Mouse (Mus musculus) liver, embryonic 14.5 days (tissue): ENCODE measurements at regions not wholly inside any gene's neighbourhood (a gene's known extent, or its start where the extent isn't known, plus 50 kb on each side); places are given as distances from the start of the nearest gene placed in this dataset.

Source experiments
- ATAC-seq: fragments of 200-750 bp; cut with Nextera tagmentation; 2 replicates; pipeline ENCODE4 v1.8.0; 2017; ENCODE audit warnings: moderate number of reproducible peaks, mild to moderate bottlenecking, moderate library complexity; ENCODE audit not compliant: insufficient read depth
- DNase-seq, 3 experiments: peaks; one replicate each; pipeline ENCODE4 v3.0.0-alpha.2; 2012 to 2013; ENCODE audit warnings: low read depth in 3 of 3, low spot score in 3 of 3
- H3K27ac ChIP-seq: fragments of 300-500 bp; sonication (generic); 2 replicates; pipeline ENCODE4 v1.5.1; 2014; ENCODE audit warnings: moderate library complexity, mild to moderate bottlenecking, control low read depth, inconsistent platforms
- H3K27me3 ChIP-seq: fragments of 300-500 bp; sonication (generic); 2 replicates; pipeline ENCODE4 v1.6.1; 2014; ENCODE audit warnings: mild to moderate bottlenecking, low read length, moderate library complexity; ENCODE audit not compliant: control insufficient read depth, insufficient read depth
- H3K36me3 ChIP-seq: fragments of 300-500 bp; sonication (generic); replicated peaks from 2 replicates; pipeline ENCODE4 v1.6.1; 2014; ENCODE audit warnings: low read depth; ENCODE audit not compliant: control insufficient read depth, insufficient read depth
- H3K4me1 ChIP-seq, 2 experiments: fragments of 200-500 bp in 1 of 2; fragments of 300-500 bp in 1 of 2; sonication (generic) in 1 of 2; replicated peaks; 2 replicates each; pipeline ENCODE4 v1.6.1; 2012 to 2014; ENCODE audit warnings: antibody characterized with exemption in 1 of 2, inconsistent platforms in 1 of 2, low read length in 1 of 2; ENCODE audit not compliant: control insufficient read depth in 2 of 2, insufficient read depth in 2 of 2
- H3K4me2 ChIP-seq: fragments of 300-500 bp; sonication (generic); 2 replicates; pipeline ENCODE4 v1.6.1; 2014; ENCODE audit warnings: low read depth, mild to moderate bottlenecking, control low read depth, moderate library complexity
- H3K4me3 ChIP-seq, 2 experiments: fragments of 200-500 bp in 1 of 2; fragments of 300-500 bp in 1 of 2; sonication (generic) in 1 of 2; 2 replicates each; pipeline ENCODE4 v1.5.1; 2012 to 2014; ENCODE audit warnings: low read depth in 2 of 2, low read length in 2 of 2, mild to moderate bottlenecking in 2 of 2, control low read depth in 1 of 2, inconsistent platforms in 1 of 2, moderate library complexity in 1 of 2; ENCODE audit not compliant: insufficient read depth in 1 of 2
- H3K9ac ChIP-seq: fragments of 300-500 bp; sonication (generic); replicated peaks from 2 replicates; pipeline ENCODE4 v1.6.1; 2014; ENCODE audit warnings: mild to moderate bottlenecking, control low read depth, moderate library complexity
- H3K9me3 ChIP-seq: fragments of 300-500 bp; sonication (generic); 2 replicates; pipeline ENCODE4 v1.6.1; 2016; ENCODE audit warnings: low read length, mixed read lengths; ENCODE audit not compliant: control insufficient read depth
- CTCF ChIP-seq: IDR thresholded peaks from 2 replicates; pipeline ENCODE4 v1.5.1; 2016; ENCODE audit warnings: antibody characterized with exemption, low read depth, control low read depth
- EP300 ChIP-seq: IDR thresholded peaks from 2 replicates; pipeline ENCODE4 v1.6.1; 2016; ENCODE audit warnings: antibody characterized with exemption, low read depth
- WGBS: fragments of 180-500 bp; shearing (Covaris S2); extraction: QIAGEN DNeasy Blood & Tissue Kit; methylation state at CpG from one replicate; pipeline ENCODE4 v1.1.7; 2014; ENCODE audit not compliant: insufficient replicate concordance; 5-methylcytosine and 5-hydroxymethylcytosine counted together

DNA sequence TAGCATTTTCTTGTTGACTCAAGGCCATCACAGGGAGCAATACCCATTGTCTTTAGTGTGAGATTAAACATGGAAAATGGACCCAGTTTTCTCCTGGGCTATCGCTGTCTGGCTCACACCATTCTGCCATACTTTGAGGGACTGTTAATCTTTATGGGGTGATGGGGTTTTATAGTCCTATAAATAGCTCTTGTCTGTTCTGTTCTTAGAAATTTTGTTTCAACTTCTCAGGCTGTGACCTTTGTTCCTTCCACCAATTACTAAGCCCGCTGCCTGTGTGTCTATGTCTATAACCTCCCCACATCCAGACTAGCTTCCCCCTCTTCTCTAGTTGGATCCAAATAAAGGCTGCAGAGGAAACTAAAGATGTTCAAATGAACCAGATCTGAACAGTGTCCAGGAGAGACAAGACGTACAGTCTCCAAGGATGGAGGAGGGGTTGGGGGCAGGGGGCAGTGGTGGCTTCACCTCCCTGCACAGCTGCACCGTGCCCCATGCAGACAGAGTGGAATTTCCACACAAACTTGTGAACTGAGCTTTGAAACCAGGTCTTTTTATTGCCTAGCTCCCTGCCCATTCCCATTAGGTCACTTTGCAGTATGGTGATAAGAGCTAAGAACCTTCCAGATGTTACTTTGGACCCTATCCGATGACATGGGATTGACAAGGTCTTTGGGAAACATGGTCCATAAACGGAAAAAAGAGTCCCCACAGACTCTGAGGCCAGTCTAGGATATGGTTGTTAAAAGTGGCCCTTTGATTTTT is 69.9 kb upstream of the Tpm1 start:
- Histone ChIP-seq H3K4me3 (no peak overlapping the region), H3K4me2 (no peak overlapping the region), H3K4me1 (0 out of 4 replicates have a peak, but pooled peaks cover 0 to 3% of the 10 kb centered on the region in 2 experiments), H3K9ac (no peak overlapping the region), H3K27me3 (no peaks in the 10 kb centered on the region), H3K36me3 (no peaks in the 10 kb centered on the region), H3K27ac (no peak overlapping the region), H3K9me3 (no peaks in the 10 kb centered on the region)
- TF ChIP-seq CTCF = no peak
- TF ChIP-seq EP300 = no peak
- DNase-seq (no peak), ATAC-seq (no peak)
- 58% methylated on average over 6 of the region's 6 CpGs for WGBS

DNA sequence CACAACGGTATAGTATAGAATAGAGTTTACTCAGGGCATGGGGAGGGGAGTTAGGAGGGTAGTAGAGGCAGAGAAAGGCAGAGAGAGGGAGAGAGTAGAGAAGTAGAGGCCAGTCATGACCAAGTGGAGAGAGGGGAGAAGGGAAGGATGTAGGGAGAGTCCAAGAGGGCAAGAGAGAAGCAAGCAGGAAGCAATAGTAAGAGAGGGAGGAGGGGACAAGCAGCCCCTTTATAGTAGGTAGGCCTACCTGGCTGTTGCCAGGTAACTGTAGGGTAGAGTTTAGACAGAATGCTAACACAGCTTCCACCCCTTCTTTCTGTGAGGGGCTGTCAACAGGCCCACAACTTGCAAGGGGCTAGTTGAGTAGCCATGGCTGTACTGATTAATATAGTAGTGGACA is 69.2 kb upstream of the Tpm1 start:
- no peak overlapping the region for H3K9ac ChIP-seq
- DNase-seq (no peak), ATAC-seq (no peak)
- H3K4me2 ChIP-seq = no peak overlapping the region
- H3K4me3 ChIP-seq = no peak overlapping the region
- no peaks in the 10 kb centered on the region for H3K27me3 ChIP-seq
- TF ChIP-seq CTCF = no peak
- no peak for TF ChIP-seq EP300
- H3K4me1 ChIP-seq = 0 out of 4 replicates have a peak, but pooled peaks cover 0 to 3% of the 10 kb centered on the region in 2 experiments
- 75% methylated on average over 1 of the region's 1 CpGs for WGBS
- no peaks in the 10 kb centered on the region for H3K36me3 ChIP-seq
- H3K27ac ChIP-seq = no peak overlapping the region
- no peaks in the 10 kb centered on the region for H3K9me3 ChIP-seq

DNA sequence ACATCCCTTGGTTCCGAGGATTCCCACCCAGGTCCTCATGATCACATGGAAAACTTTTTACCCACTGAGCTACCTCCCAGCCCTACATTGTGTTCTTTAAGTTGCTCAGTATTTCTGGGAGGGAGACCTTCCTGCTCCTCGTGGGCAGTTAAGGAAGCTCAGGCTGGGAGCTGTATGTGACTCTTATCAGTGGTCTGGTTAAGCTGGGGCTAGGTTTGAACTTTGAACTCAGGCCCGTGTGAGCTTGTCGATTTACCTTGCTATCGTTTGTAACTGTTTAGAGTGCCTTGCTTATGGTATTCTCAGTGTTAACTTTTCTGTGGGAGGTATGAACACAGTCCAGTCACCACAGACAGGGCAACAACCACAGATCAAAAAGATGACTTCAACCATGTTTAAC is 68.4 kb upstream of the Tpm1 start:
- no peaks in the 10 kb centered on the region for H3K27me3 ChIP-seq
- WGBS = 39% methylated on average over 5 of the region's 5 CpGs
- no peak overlapping the region for H3K27ac ChIP-seq
- no peak overlapping the region for H3K9ac ChIP-seq
- TF ChIP-seq EP300 (no peak), CTCF (no peak)
- 0 out of 4 replicates have a peak, but pooled peaks cover 0 to 3% of the 10 kb centered on the region in 2 experiments for H3K4me1 ChIP-seq
- DNase-seq (no peak), ATAC-seq (no peak)
- no peaks in the 10 kb centered on the region for H3K9me3 ChIP-seq
- no peak overlapping the region for H3K4me3 ChIP-seq
- no peak overlapping the region for H3K4me2 ChIP-seq
- no peaks in the 10 kb centered on the region for H3K36me3 ChIP-seq

DNA sequence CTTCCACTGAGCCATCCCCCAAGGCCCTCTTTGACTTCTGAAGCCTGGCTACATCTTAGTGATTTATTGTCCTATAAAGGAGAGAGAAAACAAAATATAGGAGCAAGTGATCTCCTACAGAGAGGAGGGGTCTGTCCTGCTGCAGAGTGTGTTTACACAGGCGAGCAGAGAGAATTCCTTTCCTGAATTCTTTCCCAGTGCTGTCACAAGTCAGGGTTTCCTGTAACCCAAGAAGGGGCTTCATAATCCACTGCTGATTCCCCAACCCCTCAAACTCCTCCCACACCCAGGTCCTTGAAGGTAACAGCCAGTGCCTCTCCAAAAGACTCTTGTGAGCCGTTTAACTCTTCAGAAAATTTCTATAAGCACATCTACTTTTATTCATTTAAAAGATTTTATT is 66.8 kb upstream of the Tpm1 start:
- no peak for ATAC-seq
- Histone ChIP-seq H3K27ac (no peak overlapping the region), H3K36me3 (no peaks in the 10 kb centered on the region), H3K4me1 (0 out of 4 replicates have a peak, but pooled peaks cover 0 to 3% of the 10 kb centered on the region in 2 experiments), H3K4me3 (no peak overlapping the region), H3K27me3 (no peaks in the 10 kb centered on the region), H3K9ac (no peak overlapping the region), H3K9me3 (no peaks in the 10 kb centered on the region), H3K4me2 (no peak overlapping the region)
- WGBS = 30% methylated on average over 2 of the region's 2 CpGs
- no peak for TF ChIP-seq CTCF
- no peak for DNase-seq

DNA sequence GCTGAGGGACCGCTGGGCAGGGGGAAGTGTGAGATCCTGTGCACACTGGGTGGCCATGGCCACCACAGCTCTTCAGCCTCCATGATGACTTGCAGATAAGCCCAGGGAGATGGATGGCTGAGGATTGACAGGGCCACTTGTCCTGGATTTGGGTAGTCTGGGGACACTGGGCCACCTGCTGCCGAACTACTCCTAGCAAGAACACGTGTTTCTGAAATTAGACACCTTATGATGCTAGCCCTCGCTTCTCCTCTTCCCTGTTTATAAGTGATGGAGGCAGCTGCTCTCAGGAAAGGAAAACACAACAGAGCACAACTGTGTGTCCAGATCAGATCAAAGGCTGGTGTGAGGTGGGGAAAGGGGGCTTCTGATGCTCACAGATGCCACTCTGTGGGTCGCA is 64.9 kb upstream of the Tpm1 start:
- Histone ChIP-seq H3K4me3 (no peak overlapping the region), H3K36me3 (no peaks in the 10 kb centered on the region), H3K9me3 (no peaks in the 10 kb centered on the region), H3K4me2 (no peak overlapping the region), H3K4me1 (0 out of 4 replicates have a peak, but pooled peaks cover 0 to 3% of the 10 kb centered on the region in 2 experiments), H3K27ac (no peak overlapping the region), H3K27me3 (no peaks in the 10 kb centered on the region), H3K9ac (no peak overlapping the region)
- TF ChIP-seq CTCF (no peak), EP300 (no peak)
- ATAC-seq = no peak
- no peak for DNase-seq
- WGBS = 62% methylated on average over 5 of the region's 5 CpGs
